13 mouse cellular contexts compared by ENCODE assay signal in genomic region chr2:73012636-73013035, GRCm38 (mm10). TPM values are rescaled to one million over a fixed set of nuclear protein-coding genes. Genes with fewer than 3 reads are reported as not detected.
DNase-seq lines count a peak whose midpoint lies in the region; ATAC-seq lines count a peak whose summit lies in the region.
"Had no signal": no experiment of that assay in that cellular context is flagged by ENCODE, and none has a peak within 500 bp of the region (broad histone marks: within the 10 kb centered on the region; RNA-seq: fewer than 3 reads in every experiment).

No protein-coding gene starts in this region.

- H3K9ac ChIP-seq in hindbrain, embryonic 11.5 days (ENCODE audit: low read depth, low read length) = no peak overlapping the region
- H3K9ac ChIP-seq in hindbrain, embryonic 12.5 days = no peak overlapping the region
- no peak overlapping the region for H3K9ac ChIP-seq in neural tube, embryonic 11.5 days (ENCODE audit: low read length)
- H3K9ac ChIP-seq in neural tube, embryonic 15.5 days (replicated peaks) = no peak overlapping the region
- H3K9ac ChIP-seq in limb, embryonic 11.5 days (ENCODE audit: low read length) = no peak overlapping the region

- H3K4me2 ChIP-seq in hindbrain, embryonic 11.5 days (replicated peaks; ENCODE audit: low read depth, low read length) = no peak overlapping the region
- H3K4me2 ChIP-seq in hindbrain, embryonic 12.5 days (replicated peaks) = no peak overlapping the region
- H3K4me2 ChIP-seq in neural tube, embryonic 11.5 days (ENCODE audit: low read depth) = no peak overlapping the region
- H3K4me2 ChIP-seq in neural tube, embryonic 15.5 days = no peak overlapping the region
- H3K4me2 ChIP-seq in limb, embryonic 11.5 days (ENCODE audit: low read depth, severe bottlenecking) = no peak overlapping the region

- H3K9me3 ChIP-seq in hindbrain, embryonic 11.5 days (ENCODE audit: control insufficient read depth, low read length) = no peaks in the 10 kb centered on the region
- H3K9me3 ChIP-seq in hindbrain, embryonic 12.5 days (replicated peaks) = peaks cover 13% of the 10 kb centered on the region; the same call in 1 of the 2 replicates
- H3K9me3 ChIP-seq in neural tube, embryonic 11.5 days (ENCODE audit: control insufficient read depth, low read length) = peaks cover 2% of the 10 kb centered on the region; the same call in 1 of the 2 replicates
- peaks cover 6% of the 10 kb centered on the region; the same call in 1 of the 2 replicates for H3K9me3 ChIP-seq in neural tube, embryonic 15.5 days (replicated peaks)
- H3K9me3 ChIP-seq in limb, embryonic 11.5 days (ENCODE audit: control insufficient read depth, low read length) = no peaks in the 10 kb centered on the region

- no peaks in the 10 kb centered on the region for H3K4me1 ChIP-seq in hindbrain, embryonic 11.5 days (replicated peaks; ENCODE audit: control insufficient read depth, insufficient read depth, low read length)
- no peaks in the 10 kb centered on the region for H3K4me1 ChIP-seq in hindbrain, embryonic 12.5 days
- H3K4me1 ChIP-seq in neural tube, embryonic 11.5 days (ENCODE audit: control insufficient read depth, insufficient read depth, low read length) = no peaks in the 10 kb centered on the region
- H3K4me1 ChIP-seq in neural tube, embryonic 15.5 days = no peaks in the 10 kb centered on the region
- no peaks in the 10 kb centered on the region for H3K4me1 ChIP-seq in limb, embryonic 11.5 days (ENCODE audit: control insufficient read depth, insufficient read depth, low read length)

- no peak overlapping the region for H3K27ac ChIP-seq in hindbrain, embryonic 11.5 days (ENCODE audit: low read depth, low read length)
- H3K27ac ChIP-seq in hindbrain, embryonic 12.5 days = no peak overlapping the region
- no peak overlapping the region for H3K27ac ChIP-seq in neural tube, embryonic 11.5 days (ENCODE audit: low read depth, low read length)
- no peak overlapping the region for H3K27ac ChIP-seq in neural tube, embryonic 15.5 days (replicated peaks)
- no peak overlapping the region for H3K27ac ChIP-seq in limb, embryonic 11.5 days (replicated peaks; ENCODE audit: low read depth, low read length)

- peak; percentile 47 for DNase-seq in CD4-positive, CD25-positive, alpha-beta regulatory T cell, adult 2 months (ENCODE audit: low read depth, low spot score)
- peak; percentile 89 for DNase-seq in hindbrain, embryonic 11.5 days (ENCODE audit: low spot score)
- DNase-seq in neural tube, embryonic 11.5 days (ENCODE audit: low spot score) = peak; percentile 33
- DNase-seq in limb, embryonic 11.5 days (ENCODE audit: low spot score) = peak; percentile 45
- no peak for DNase-seq in heart, postnatal 4 days

- ATAC-seq in CD4-positive, CD25-positive, alpha-beta regulatory T cell, adult 4 months = no peak
- no peak for ATAC-seq in hindbrain, embryonic 11.5 days (ENCODE audit: low FRiP score)
- ATAC-seq in hindbrain, embryonic 12.5 days (ENCODE audit: low FRiP score) = no peak
- no peak for ATAC-seq in neural tube, embryonic 11.5 days (ENCODE audit: insufficient read depth, low FRiP score, low TSS enrichment)
- ATAC-seq in neural tube, embryonic 15.5 days (ENCODE audit: low FRiP score) = no peak
- no peak for ATAC-seq in limb, embryonic 11.5 days (ENCODE audit: insufficient number of reproducible peaks, low FRiP score, low TSS enrichment, low read depth)

- no peaks in the 10 kb centered on the region for H3K27me3 ChIP-seq in hindbrain, embryonic 11.5 days (ENCODE audit: control insufficient read depth, insufficient read depth, low read length)
- no peaks in the 10 kb centered on the region for H3K27me3 ChIP-seq in hindbrain, embryonic 12.5 days
- no peaks in the 10 kb centered on the region for H3K27me3 ChIP-seq in neural tube, embryonic 11.5 days (ENCODE audit: control insufficient read depth, insufficient read depth, low read length)
- no peaks in the 10 kb centered on the region for H3K27me3 ChIP-seq in neural tube, embryonic 15.5 days (replicated peaks)
- H3K27me3 ChIP-seq in limb, embryonic 11.5 days (ENCODE audit: control insufficient read depth, insufficient read depth, low read length) = no peaks in the 10 kb centered on the region

- H3K36me3 ChIP-seq in hindbrain, embryonic 11.5 days (ENCODE audit: control insufficient read depth, insufficient read depth, low read length) = no peaks in the 10 kb centered on the region
- H3K36me3 ChIP-seq in hindbrain, embryonic 12.5 days = no peaks in the 10 kb centered on the region
- H3K36me3 ChIP-seq in neural tube, embryonic 11.5 days (ENCODE audit: control insufficient read depth, insufficient read depth, low read length) = no peaks in the 10 kb centered on the region
- no peaks in the 10 kb centered on the region for H3K36me3 ChIP-seq in neural tube, embryonic 15.5 days
- no peaks in the 10 kb centered on the region for H3K36me3 ChIP-seq in limb, embryonic 11.5 days (ENCODE audit: control insufficient read depth, insufficient read depth, low read length)

- WGBS in hindbrain, embryonic 11.5 days = 74% methylated on average over 17 of the region's 20 CpGs
- 75% methylated on average over 20 of the region's 20 CpGs for WGBS in hindbrain, embryonic 12.5 days
- 75% methylated on average over 18 of the region's 20 CpGs for WGBS in neural tube, embryonic 11.5 days
- WGBS in neural tube, embryonic 15.5 days = 74% methylated on average over 19 of the region's 20 CpGs
- 76% methylated on average over 17 of the region's 20 CpGs for WGBS in limb, embryonic 11.5 days

- H3K4me3 ChIP-seq in hindbrain, embryonic 11.5 days (ENCODE audit: low read depth, low read length) = no peak overlapping the region
- no peak overlapping the region for H3K4me3 ChIP-seq in hindbrain, embryonic 12.5 days
- no peak overlapping the region for H3K4me3 ChIP-seq in neural tube, embryonic 11.5 days (ENCODE audit: low read depth, low read length)
- no peak overlapping the region for H3K4me3 ChIP-seq in neural tube, embryonic 15.5 days (replicated peaks)
- no peak overlapping the region for H3K4me3 ChIP-seq in limb, embryonic 11.5 days (ENCODE audit: low read depth, low read length)

RNA-seq across cellular contexts. Expression of gene Gm11084, which starts 26.1 kb away (rescaled TPM):
- polyA plus RNA-seq in CD4-positive, CD25-positive, alpha-beta regulatory T cell, adult 4 months (2017; shearing (Covaris generic)) = not detected
- polyA plus RNA-seq in hindbrain, embryonic 11.5 days (2014; fragmentation: Nextera tagmentation; extraction: Ambion mirVana) = not detected in 2 replicates
- not detected in 2 replicates for polyA plus RNA-seq in hindbrain, embryonic 12.5 days (2016; fragmentation: Nextera tagmentation; extraction: Ambion mirVana)
- not detected in 2 replicates for polyA plus RNA-seq in neural tube, embryonic 11.5 days (2014; fragmentation: Nextera tagmentation; extraction: Ambion mirVana)
- not detected in 2 replicates for polyA plus RNA-seq in neural tube, embryonic 15.5 days (2015; fragmentation: Nextera tagmentation; extraction: Ambion mirVana)
- not detected in 2 replicates for polyA plus RNA-seq in limb, embryonic 11.5 days (2014; fragmentation: Nextera tagmentation; extraction: Ambion mirVana)
- not detected for total RNA-seq in heart, postnatal 4 days (2021)
- total RNA-seq: heart, postnatal 14 days; left cerebral cortex, postnatal 10 days had no signal
- polyA plus RNA-seq: kidney, embryonic 14.5 days; neural tube, embryonic 14.5 days; spleen, adult 2 months had no signal

RNA-seq across cellular contexts. Expression of gene Sp3, which starts 32.4 kb away (rescaled TPM):
- 10 to 100 TPM; 52.0 to 71.4 TPM for polyA plus RNA-seq in CD4-positive, CD25-positive, alpha-beta regulatory T cell, adult 4 months (2017; shearing (Covaris generic))
- 66.3 and 67.1 TPM in 2 replicates for polyA plus RNA-seq in hindbrain, embryonic 11.5 days (2014; fragmentation: Nextera tagmentation; extraction: Ambion mirVana)
- 66.3 and 69.0 TPM in 2 replicates for polyA plus RNA-seq in hindbrain, embryonic 12.5 days (2016; fragmentation: Nextera tagmentation; extraction: Ambion mirVana)
- polyA plus RNA-seq in neural tube, embryonic 11.5 days (2014; fragmentation: Nextera tagmentation; extraction: Ambion mirVana) = 65.8 and 67.3 TPM in 2 replicates
- 27.7 and 35.3 TPM in 2 replicates for polyA plus RNA-seq in neural tube, embryonic 15.5 days (2015; fragmentation: Nextera tagmentation; extraction: Ambion mirVana)
- 71.6 and 82.9 TPM in 2 replicates for polyA plus RNA-seq in limb, embryonic 11.5 days (2014; fragmentation: Nextera tagmentation; extraction: Ambion mirVana)
- 10 to 100 TPM; 69.3 to 70.3 TPM for total RNA-seq in heart, postnatal 4 days (2021)
